Mouse (Mus musculus): Measurements from ENCODE around the gene Lrrc4.

The Lrrc4 gene

DNA sequence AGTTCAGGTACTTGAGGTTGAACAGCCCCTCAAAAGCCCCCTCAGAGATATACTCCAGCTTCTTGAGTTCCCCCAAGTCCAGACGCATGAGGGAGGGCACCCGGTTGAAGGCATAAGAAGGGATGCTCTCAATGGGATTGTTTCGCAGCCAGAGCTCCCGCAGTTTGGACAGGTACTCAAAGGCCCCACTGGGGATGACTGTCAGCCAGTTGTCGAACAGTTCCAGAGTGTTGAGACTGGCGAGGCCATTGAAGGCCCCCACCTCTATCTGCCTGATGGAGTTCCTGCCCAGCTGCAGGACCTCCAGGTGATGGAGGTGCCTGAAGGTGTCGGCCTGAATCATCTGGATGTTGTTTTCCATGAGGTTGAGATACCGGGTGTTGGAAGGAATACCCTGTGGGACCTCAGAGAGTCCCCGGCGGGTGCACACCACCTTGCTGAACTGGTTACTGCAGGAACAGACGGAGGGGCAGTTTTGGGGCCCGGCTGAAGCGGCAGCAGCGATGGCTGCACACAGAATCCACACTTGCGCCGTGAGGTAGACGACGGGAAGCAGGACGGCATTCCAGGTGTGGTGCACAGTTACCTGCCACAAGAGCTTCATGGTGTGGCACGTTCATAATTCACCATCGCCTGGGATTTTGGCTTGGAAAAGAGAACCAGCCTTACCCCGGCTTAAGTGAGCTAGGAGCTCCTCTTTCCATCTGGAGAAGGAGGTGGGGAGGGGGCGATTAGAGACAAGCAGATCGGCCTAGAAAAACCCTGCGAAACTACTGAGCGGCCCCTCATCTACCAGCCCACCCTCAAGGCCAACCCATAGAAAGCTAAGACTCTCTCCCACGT is at the start of gene Lrrc4:
Gene Lrrc4 (minus strand): TSS at position 737 of the 843 bp plus-strand sequence.
- no peak for DNase-seq (ENCODE audit: low spot score)

DNA sequence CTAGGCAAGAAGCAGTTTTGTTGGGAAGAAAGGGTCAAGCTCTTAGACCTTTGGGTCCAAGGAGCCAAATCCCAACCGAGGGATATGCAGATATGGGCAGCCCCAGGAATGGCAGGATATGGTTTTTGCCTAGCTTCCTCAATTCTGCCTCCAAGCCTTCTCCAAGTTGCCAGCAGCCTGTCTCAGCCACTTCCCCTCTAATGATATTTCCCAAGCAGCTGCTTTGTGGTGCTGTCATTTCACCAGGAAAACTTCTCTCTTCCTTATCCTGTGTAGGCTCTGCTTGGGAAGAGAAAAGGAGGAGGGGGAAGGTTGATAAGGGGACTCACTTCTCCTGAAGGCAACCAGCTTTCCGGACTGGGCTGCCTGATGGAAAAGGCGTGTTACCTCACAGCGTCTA is 49.4 kb upstream of the Lrrc4 start:
- no peak for DNase-seq (ENCODE audit: low spot score)

GRCm38 (mm10) chr6:28879315-28879714 is 47.8 kb upstream of the Lrrc4 start:
- DNase-seq (ENCODE audit: low spot score) = no peak

- DNase-seq (ENCODE audit: low spot score) = no peak
Observed at GRCm38 (mm10) chr6:28877945-28878666, 46.6 kb upstream of the Lrrc4 start.

- DNase-seq (ENCODE audit: low spot score) = no peak
Observed at GRCm38 (mm10) chr6:28876492-28876891, 44.9 kb upstream of the Lrrc4 start.

GRCm38 (mm10) chr6:28875333-28875732 is 43.8 kb upstream of the Lrrc4 start:
- DNase-seq (ENCODE audit: low spot score) = no peak

DNA sequence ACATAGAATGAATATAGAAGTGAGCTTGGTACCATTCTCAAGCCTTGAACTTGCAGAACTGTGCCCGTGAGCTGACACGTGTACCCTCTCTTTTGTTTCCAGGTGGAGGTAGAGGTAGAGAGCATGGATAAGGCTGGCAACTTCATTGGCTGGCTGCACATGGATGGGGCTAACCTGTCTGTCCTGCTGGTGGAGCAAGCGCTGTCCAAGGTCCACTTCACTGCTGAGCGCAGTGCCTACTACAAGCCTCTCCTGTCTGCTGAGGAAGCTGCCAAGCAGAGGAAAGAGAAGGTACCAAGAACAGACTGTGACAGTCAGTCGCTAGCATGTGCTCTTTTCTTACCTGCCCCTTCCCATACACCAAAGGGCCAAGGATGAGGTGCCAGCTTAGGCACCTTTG is 43.2 kb upstream of the Lrrc4 start:
- DNase-seq (ENCODE audit: low spot score) = no peak

DNA sequence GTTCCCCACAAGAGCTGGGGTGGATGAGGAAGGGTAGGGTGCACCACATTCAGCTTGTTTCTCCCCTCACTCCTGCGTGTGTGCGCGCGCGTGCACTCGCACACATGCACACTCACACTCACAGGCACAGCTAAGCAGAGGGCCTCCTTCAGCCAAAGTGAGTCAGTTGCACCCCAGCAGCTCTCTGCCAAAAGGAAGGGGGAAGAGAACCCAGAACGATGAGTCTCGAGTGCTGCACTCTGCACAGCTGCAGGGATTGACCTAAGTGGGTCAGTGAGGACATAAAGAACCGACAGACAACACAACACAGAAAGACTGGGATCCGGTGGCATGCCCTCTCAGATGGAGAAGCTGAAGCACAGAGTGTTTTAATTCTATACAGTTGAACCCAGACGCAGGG is 42.5 kb upstream of the Lrrc4 start:
- DNase-seq (ENCODE audit: low spot score) = no peak

- peak; percentile 36 for DNase-seq (ENCODE audit: low spot score)
Observed at GRCm38 (mm10) chr6:28872421-28872795, 40.9 kb upstream of the Lrrc4 start.

- DNase-seq (ENCODE audit: low spot score) = no peak
Observed at GRCm38 (mm10) chr6:28871725-28872420, 40.3 kb upstream of the Lrrc4 start.

DNA sequence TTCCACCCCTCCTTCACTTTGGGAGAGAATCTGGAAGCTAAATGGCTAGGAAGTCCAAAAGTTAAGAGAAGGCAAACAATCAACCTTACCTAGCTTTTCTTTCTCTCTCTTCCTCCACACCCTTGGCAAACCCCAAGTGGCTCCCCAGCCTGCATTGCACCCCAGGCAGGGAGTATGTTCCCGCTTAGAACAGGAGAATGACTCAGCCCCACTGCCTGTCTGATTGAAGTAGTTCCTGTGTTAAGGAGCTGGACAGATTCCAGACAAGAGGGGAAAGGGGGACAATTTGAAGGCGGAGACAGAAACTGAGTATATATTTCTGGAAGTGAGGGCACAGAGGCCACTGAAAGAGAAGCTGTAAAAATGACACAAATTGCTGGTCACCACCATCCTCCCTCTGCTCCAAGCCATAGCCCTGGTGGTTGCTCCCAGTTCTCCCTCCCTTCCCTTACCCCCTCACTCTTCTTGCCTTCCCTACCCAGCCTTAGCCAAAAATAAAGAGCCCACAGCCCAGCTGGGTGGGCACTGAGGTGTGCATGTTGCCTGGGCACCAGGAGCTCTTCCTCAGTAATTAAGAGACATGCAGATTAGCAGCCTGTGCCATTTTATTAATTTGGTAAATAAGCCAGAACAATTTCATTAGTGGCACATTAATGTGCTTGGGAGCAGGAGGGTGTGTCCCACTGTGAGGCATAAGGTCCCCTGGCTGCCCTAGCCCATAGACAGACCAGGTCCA is 36.1 kb upstream of the Lrrc4 start:
- no peak for DNase-seq (ENCODE audit: low spot score)

DNA sequence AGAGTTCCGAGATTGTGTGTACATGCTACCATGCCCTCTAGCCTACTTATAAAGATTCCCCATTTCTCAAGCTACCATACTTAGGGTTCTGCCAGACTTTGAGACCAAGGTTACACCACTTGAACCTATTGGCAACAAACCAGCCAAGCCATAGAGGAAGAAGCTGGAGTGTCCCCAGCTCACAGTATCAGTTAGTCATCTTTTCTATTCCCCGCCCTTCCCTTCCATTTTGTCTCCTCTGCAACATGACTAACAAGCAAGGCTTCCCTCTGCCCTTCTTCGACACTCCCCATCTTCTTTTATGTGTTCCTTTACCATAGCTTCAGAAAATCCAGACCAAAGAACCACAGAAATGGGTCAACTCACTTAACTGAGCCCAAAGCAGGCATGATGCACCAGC is 34.7 kb upstream of the Lrrc4 start:
- DNase-seq (ENCODE audit: low spot score) = no peak

DNA sequence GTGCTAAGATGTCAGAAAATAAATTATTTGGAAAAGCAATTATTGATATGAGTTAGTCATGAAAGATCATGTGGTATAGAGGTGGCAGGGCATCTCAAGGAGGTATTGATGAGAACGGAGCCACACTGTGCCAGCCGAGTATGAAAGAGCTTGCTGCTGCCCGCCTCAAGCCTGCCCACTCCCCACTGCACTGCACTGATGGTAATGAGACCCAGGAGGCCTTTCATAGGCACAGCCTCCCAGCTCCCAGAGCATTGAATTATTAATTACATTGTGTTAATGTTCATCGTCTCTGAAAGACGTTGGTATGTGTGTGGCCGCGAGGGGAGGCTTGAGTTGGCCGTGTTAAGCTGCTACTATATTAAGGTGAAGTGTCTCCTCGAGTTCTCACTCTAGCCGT is 33.6 kb upstream of the Lrrc4 start:
- DNase-seq (ENCODE audit: low spot score) = no peak

DNA sequence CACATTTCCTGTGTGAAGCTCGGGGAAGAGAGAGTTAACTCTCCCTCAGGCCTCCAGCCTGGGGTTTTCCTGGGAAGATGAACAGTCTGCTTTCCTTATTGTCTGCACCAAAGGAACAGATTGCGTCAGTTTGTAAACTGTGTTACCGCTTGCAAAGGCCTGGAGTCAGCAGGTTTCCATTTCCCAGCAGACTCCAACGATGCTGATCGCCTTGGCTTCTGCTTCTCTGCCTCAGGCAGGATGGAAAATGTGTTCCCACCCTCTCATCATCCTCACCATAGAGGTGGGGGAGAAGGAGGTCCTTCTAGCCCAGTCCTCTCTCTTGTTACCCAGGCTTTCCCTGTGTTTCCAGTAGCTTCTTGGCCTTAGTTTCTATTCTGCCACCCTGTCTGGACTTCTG is 33.1 kb upstream of the Lrrc4 start:
- peak; percentile 70 for DNase-seq (ENCODE audit: low spot score)

GRCm38 (mm10) chr6:28862304-28862703 is 30.8 kb upstream of the Lrrc4 start:
- DNase-seq (ENCODE audit: low spot score) = no peak

GRCm38 (mm10) chr6:28860922-28861321 is 29.4 kb upstream of the Lrrc4 start:
- DNase-seq (ENCODE audit: low spot score) = no peak

GRCm38 (mm10) chr6:28860450-28860849 is 28.9 kb upstream of the Lrrc4 start:
- no peak for DNase-seq (ENCODE audit: low spot score)

- DNase-seq (ENCODE audit: low spot score) = no peak
Observed at GRCm38 (mm10) chr6:28859094-28859493, 27.5 kb upstream of the Lrrc4 start.

GRCm38 (mm10) chr6:28857198-28858180 is 25.9 kb upstream of the Lrrc4 start:
- DNase-seq (ENCODE audit: low spot score) = peak; percentile 65

- DNase-seq (ENCODE audit: low spot score) = no peak
Observed at GRCm38 (mm10) chr6:28856789-28857188, 25.2 kb upstream of the Lrrc4 start.

- DNase-seq (ENCODE audit: low spot score) = no peak
Observed at GRCm38 (mm10) chr6:28855442-28855841, 23.9 kb upstream of the Lrrc4 start.

Data from adipocyte (in vitro differentiated cells).